Mouse (Mus musculus) right cerebral cortex, postnatal 10 days (tissue): Measurements from ENCODE around the gene Ikzf4.

ENCODE experiments used
- DNase-seq, 2 experiments: peaks; one replicate each; pipeline ENCODE4 v3.0.0; 2021; ENCODE audit warnings: low spot score in 2 of 2

Gene Ikzf4

DNA sequence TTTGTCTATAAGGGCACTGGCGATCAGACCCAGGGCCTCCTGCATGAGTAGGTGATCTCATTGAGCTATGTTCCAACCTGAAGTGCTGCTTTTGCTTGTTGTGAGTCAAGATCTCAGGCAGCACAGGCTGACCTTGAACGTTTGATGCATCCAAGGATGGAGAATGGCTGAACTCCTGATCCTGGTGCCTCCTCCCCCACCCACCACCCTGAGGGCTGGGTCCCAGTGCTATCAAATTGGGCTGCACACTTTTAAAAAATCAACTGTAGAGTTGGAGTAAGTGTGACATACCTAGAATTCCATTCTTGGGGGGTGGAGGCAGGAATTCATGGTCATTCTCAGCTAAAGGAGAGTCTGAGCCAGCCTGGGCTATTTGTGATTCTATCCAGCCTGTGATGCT is 39.3 kb downstream of the Ikzf4 start:
- no peak for DNase-seq

DNA sequence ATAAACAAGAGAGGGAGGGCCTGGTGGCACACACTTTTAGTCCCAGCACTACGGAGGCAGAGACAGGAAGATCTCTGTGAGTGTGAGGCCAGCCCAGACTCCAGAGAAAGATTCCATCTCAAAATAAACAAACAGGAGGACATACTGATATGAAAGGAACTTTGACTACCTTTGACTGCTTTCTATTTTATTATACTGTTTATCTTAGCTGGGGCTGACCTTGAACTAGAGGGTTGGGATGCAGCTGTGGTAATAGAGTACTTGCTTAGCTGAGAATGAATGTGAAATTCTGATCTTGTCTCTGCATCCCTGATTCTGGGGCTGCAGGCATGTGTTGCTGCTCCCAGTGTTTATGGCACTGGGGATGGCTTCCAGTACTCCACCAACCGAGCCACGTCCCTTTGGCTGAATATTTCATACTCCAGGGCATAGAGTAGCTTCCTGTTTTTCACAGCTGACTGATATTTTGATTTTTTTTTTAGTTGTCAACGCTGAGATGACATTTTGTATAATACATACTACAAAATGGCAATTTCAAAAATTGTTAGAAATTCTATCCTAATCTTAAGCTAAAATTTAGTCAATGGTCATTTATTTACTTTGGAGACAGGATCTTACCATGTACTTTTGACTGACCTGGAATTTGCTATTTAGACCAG is 43.2 kb downstream of the Ikzf4 start:
- no peak for DNase-seq

DNA sequence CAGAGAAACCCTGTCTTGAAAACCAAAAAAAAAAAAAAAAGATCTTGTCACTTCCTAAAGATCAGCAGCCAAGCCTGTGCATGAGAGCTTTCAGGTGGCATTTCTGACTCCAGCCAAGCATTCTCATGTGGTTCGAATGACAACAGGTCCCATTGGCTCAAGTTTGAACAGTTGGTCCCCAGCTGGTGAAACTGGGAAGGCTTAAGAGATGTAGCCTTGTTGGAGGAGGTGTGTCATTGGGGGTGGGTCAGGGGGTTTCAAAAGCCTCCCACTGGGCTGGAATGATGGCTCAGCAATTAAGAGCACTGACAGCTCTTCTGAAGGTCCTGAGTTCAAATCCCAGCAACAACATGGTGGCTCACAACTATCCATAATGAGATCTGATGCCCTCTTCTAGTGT is 44.3 kb downstream of the Ikzf4 start:
- no peak for DNase-seq

DNA sequence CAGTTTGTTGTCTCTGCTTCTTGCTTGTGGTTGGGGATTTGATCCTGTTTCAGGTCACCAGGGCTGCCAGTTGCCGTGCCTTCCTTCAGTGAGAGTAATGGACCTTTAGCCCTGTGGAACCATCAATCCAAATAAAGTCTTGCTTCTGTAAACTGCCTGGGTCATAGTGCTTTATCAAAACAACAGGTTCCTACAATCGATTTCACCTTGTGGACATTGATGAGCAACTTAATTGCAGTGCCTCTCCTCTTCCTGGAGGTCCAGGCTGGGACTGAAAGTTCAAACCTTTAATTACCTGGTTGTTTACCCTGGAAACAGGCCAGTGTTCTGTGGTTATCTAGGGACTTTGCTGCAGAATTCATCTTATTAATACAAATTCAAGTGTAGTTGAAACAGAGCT is 47.3 kb downstream of the Ikzf4 start:
- no peak for DNase-seq

DNA sequence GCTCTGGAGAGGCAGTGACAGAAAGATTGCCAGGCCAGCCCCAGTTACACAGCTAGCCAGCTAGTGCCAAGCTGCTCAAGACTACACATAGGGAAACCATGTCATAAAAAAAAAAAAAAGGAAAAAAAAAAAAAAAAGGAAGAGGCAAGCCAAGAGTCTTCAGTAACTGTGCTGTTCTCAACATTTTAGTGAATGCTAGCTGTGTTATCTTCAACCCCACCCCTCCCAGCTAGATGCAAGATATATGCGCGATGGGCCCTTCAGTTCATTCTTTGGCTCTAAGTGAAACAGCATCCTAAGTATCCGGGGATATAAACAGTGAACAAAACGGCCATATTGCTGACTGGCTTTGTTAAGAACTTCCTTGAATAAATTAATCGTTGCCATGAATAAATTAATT is 53.0 kb downstream of the Ikzf4 start:
- DNase-seq = no peak

DNA sequence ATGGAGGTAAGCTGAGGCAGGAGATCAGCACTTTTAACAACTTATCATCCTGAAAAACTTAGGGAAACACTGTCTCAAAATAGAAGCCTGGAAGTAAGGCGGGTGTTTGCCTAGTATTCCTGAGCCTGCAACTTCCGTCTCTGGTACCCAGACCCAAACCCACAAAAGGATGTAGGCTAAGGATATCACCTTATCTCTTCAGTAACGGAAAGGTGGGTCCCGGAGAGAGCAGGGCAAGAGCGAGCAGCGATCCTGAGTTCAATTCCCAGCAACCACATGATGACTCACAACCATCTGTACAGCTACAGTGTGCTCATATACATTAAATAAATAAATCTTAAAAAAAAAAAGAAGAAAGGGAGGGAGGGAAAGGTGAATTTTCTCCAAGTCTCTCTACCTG is 54.4 kb downstream of the Ikzf4 start:
- no peak for DNase-seq

DNA sequence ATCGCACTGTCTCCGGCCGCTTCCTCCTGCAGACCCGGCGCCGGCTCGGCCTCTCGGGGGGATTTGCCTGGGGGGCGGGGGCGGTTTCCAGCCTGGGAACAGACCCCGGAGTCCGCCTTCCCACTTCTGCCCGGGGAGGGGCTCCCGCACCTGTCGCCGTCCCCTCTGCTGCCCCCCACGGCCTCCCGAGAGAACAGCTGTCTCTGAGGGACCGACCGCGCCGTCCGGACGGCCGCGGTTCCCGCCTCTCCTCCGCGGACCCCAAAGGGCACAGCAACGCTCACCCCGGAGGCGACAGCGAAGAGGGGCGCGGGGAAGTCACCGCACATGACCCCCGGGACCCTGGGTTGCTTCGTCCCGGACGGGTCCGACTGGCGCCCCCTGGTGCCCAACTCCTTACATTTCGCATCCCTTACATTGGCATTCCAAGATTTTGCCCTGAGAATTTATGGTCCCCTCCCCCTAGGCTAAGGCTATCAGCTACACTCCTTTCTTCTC is 55.5 kb downstream of the Ikzf4 start:
- peak in 1 of 2 experiments; percentile 59 for DNase-seq

DNA sequence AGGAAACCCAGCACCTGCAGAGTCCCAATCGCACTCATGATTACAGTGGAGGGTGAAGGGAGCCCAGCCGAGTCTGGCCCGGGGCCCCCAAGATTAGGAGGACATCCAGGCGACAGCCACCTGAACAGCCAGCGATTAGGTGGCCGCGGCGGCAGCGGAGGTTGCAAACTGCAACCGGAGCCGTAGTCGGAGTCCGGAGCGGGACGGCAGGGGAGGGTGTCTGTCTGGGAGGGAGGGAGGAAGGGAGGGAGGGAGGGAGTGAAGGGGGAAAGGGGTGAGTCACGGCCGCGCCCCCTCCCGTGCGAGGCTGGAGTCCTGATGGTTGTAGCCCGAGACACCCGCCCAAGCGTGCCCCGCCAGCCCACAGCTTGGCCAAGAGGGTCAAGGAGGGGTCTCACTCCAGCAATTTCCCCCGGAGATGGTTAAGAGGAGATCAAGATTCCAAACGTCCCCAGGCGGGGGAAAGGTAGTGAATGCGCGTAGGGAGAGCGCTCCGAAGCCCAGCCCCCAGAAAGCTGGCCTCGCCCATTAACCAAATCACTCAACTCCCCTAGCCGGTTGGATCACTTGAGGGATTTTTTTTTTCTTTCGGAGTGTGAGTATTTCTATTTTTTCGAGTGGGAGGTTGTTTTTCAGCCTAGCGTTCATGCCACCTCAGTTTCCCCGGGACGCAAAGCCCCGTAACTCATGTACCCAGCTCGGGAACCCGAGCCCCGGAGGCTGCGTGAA is 56.2 kb downstream of the Ikzf4 start, which contains the start of gene Erbb3:
Gene Erbb3 (minus strand): TSS at position 189 of the 729 bp plus-strand sequence.
- peak in 1 of 2 experiments; percentile 31 for DNase-seq

DNA sequence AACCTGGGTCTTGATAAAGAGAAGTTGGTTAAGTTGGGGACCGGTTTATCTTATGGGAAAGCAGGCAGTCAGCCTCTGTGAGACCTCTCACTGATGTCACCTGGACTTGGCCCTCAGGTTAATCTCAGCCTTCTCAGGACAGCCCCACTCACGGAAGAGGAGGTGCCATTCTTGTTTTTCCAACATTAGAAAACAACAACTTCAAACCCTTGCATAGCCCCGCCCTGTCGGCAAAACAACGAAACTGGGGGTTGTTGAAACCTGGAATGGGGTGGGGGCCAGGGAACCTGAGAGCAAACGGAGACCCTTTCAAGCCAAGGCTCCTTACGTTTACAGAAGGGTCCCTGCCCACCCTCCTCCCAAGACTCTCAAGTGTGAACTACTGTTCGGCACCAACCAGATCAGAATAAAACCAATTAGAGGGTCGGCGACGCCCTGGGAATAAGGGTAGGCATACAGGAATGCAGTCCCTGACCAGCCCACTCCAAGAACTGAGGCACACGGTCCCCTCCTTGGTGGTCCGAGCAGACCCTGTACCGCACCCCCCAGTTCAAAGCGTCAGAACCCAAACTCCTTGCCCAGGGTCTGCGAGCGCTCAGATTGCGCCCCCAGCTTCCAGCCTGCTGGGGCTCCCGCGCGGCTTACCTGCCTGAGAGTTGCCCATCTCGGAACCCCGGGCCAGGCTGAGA is 56.9 kb downstream of the Ikzf4 start:
- DNase-seq = no peak

DNA sequence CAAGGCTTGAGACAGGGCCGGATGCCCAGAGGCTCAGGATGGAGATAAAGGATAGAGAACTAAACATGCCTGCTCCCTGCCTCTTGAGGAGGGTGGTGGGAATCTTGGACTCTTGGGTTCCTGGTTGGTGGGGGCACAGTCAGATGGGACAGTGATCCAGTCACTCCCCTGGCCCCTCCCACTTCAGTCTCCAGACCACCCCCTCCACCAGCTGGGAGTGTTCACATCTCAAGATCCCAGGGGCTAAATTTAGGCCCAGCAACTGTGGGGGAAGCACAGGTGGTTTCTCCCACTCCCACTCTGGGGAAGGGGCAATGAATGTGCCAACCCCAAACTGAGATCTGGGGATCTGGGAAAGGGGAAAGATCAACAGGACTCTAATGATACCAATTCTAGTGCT is 57.7 kb downstream of the Ikzf4 start:
- no peak for DNase-seq

DNA sequence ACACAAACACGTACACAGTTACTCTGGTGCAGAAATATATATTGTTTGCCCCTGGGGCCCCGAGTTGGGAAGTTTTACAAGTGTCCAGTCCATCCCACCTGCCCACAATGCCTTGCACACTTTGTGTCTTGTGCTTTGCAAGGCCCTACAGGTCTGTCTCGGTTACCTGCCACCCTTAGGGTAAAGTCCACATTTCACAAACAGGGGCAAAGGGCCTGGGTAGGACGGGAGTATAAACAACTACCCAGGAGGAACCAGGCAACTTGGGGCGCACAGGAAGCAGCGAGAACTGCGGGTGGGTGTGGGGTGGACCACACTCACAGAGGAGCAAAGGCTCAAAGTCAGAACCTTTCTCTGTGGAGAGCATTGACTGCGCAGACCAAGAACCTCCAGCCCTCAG is 58.1 kb downstream of the Ikzf4 start:
- no peak for DNase-seq

DNA sequence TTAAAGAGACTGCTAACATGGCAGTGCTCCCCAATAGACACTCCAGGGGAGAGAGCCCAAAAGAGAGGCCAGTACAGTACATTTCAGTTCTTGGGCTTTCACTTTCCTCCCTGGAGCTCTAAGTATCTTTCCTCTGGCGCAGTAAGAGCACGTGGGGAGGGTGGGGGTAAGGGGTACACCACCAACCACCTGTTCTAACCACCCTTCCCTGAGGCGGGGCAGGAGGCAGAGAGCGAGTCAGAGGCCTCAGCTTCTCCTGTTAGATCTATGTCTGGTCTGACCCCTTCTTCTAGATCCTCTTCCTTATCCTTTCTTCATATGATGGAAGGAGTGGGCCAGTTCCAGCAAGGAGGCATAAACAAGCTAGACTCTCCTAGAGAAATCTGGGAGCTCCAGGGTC is 58.7 kb downstream of the Ikzf4 start:
- DNase-seq = no peak

DNA sequence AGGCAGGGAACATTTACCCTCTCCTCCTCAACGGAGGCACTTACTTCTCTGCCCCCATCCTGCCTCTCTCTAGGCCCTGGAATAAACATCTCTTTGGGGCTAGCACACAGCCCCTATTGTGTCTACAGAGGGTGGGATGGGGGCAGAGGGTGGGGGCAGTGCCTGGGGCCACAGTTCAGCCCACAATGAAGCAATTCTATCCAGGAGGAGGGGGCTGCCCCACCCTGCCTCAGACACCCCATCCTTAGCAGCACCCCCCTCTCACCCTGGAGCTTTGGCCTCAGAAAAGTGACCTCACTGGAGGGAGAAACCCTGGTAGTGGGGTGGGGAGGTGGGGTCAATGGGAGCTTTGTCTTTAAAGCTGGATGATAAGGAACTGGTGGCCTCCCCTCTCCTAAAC is 59.2 kb downstream of the Ikzf4 start:
- DNase-seq = no peak

DNA sequence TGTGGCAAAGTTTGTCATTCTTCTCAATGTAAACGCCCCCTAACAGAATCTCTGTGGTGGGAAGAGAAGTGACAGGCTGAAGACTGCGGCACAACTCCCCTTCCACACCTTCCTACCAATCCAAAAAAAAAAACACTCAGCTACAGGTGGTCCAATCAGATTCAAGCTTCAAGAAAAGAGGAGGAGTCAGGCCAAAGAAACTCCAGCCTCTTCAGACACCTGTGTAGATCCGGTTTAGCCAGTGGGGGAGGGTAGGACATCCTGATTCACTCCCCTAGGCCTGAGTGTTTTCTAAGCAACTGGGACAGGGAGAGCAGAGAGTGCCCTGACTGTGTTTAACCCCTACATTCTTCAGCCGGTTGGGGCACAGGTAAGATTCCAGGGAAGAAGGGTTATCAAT is 61.4 kb downstream of the Ikzf4 start:
- no peak for DNase-seq

DNA sequence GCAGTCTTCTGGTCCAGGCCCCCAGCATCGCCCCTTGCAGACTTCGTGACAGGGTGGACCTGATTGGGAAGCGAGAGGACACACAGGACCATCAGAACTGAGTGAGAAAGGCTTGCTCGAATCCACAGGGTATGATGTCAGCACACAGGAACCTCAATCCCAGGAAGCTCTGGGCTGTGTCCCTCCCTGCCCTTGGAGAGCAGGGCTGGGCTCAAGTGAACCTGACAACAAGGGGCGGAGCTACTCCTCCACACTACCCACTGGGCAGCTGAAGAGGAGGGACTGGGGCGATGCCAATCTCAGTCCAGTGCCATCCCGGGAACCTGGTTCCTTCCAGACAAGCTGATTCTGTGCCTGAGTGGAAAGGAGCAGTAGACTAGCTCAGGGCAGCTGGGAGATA is 62.1 kb downstream of the Ikzf4 start:
- no peak for DNase-seq
